Mouse (Mus musculus): Measurements from ENCODE around the gene Tspo. TPM values are rescaled to one million over a fixed set of nuclear protein-coding genes. Genes with fewer than 3 reads are reported as not detected.
A peak's percentile ranks its signal among the peaks of the same experiment; 100 is the strongest.

Gene Tspo
- polyA plus RNA-seq, 1 experiment from 2014 or later = 116 TPM

GRCm38 (mm10) chr15:83527092-83527437, 36.3 kb upstream of the Tspo start:
- 3% methylated on average over 26 of the region's 26 CpGs for WGBS
- H3K4me2 ChIP-seq (ENCODE audit: low read depth, low read length) = peak overlapping the region; percentile 93
- no peaks in the 10 kb centered on the region for H3K36me3 ChIP-seq (ENCODE audit: control insufficient read depth, insufficient read depth, low read length)
- H3K9me3 ChIP-seq (replicated peaks; ENCODE audit: control insufficient read depth, low read length) = no peaks in the 10 kb centered on the region
- peaks cover 27% of the 10 kb centered on the region for H3K27me3 ChIP-seq (ENCODE audit: control insufficient read depth, insufficient read depth, low read length)
- peaks cover 20% of the 10 kb centered on the region for H3K4me1 ChIP-seq (ENCODE audit: control insufficient read depth, insufficient read depth, low read length)
- peak overlapping the region; percentile 73 for H3K9ac ChIP-seq (ENCODE audit: low read length)
- H3K4me3 ChIP-seq (replicated peaks; ENCODE audit: low read length) = peak overlapping the region; percentile 61
- H3K27ac ChIP-seq (ENCODE audit: low read length) = no peak overlapping the region
- no peak for ATAC-seq (ENCODE audit: insufficient read depth, low FRiP score)

- 72% methylated on average over 2 of the region's 2 CpGs for WGBS
Measured at GRCm38 (mm10) chr15:83527747-83528146, 35.6 kb upstream of the Tspo start.

GRCm38 (mm10) chr15:83528892-83529291, 34.5 kb upstream of the Tspo start:
- Histone ChIP-seq H3K27ac (ENCODE audit: low read length) (no peak overlapping the region), H3K4me3 (replicated peaks; ENCODE audit: low read length) (no peak overlapping the region), H3K36me3 (ENCODE audit: control insufficient read depth, insufficient read depth, low read length) (no peaks in the 10 kb centered on the region), H3K4me2 (ENCODE audit: low read depth, low read length) (no peak overlapping the region), H3K4me1 (ENCODE audit: control insufficient read depth, insufficient read depth, low read length) (peaks cover 14% of the 10 kb centered on the region; the same call in 1 of the 2 replicates), H3K9ac (ENCODE audit: low read length) (no peak overlapping the region), H3K9me3 (replicated peaks; ENCODE audit: control insufficient read depth, low read length) (no peaks in the 10 kb centered on the region), H3K27me3 (ENCODE audit: control insufficient read depth, insufficient read depth, low read length) (peaks cover 27% of the 10 kb centered on the region)
- no peak for ATAC-seq (ENCODE audit: insufficient read depth, low FRiP score)
- 46% methylated on average over 4 of the region's 4 CpGs for whole genome bisulfite sequencing

More at GRCm38 (mm10) chr15:83527747-83528146, 35.6 kb upstream of the Tspo start:
- H3K4me1 ChIP-seq (ENCODE audit: control insufficient read depth, insufficient read depth, low read length) = peaks cover 20% of the 10 kb centered on the region
- no peaks in the 10 kb centered on the region for H3K36me3 ChIP-seq (ENCODE audit: control insufficient read depth, insufficient read depth, low read length)
- no peak overlapping the region for H3K27ac ChIP-seq (ENCODE audit: low read length)
- H3K9ac ChIP-seq (ENCODE audit: low read length) = peak overlapping the region; percentile 73; the same call in 1 of the 2 replicates
- no peaks in the 10 kb centered on the region for H3K9me3 ChIP-seq (replicated peaks; ENCODE audit: control insufficient read depth, low read length)
- H3K4me3 ChIP-seq (replicated peaks; ENCODE audit: low read length) = peak overlapping the region; percentile 61
- ATAC-seq (ENCODE audit: insufficient read depth, low FRiP score) = no peak
- H3K27me3 ChIP-seq (ENCODE audit: control insufficient read depth, insufficient read depth, low read length) = peaks cover 27% of the 10 kb centered on the region
- H3K4me2 ChIP-seq (ENCODE audit: low read depth, low read length) = peak overlapping the region; percentile 93

GRCm38 (mm10) chr15:83529765-83530164, 33.6 kb upstream of the Tspo start:
- no peaks in the 10 kb centered on the region for H3K36me3 ChIP-seq (ENCODE audit: control insufficient read depth, insufficient read depth, low read length)
- no peak for ATAC-seq (ENCODE audit: insufficient read depth, low FRiP score)
- H3K9me3 ChIP-seq (replicated peaks; ENCODE audit: control insufficient read depth, low read length) = no peaks in the 10 kb centered on the region
- no peak overlapping the region for H3K4me2 ChIP-seq (ENCODE audit: low read depth, low read length)
- H3K4me3 ChIP-seq (replicated peaks; ENCODE audit: low read length) = no peak overlapping the region
- H3K27me3 ChIP-seq (ENCODE audit: control insufficient read depth, insufficient read depth, low read length) = peaks cover 24% of the 10 kb centered on the region
- 79% methylated on average over 5 of the region's 5 CpGs for WGBS
- no peak overlapping the region for H3K9ac ChIP-seq (ENCODE audit: low read length)
- H3K4me1 ChIP-seq (ENCODE audit: control insufficient read depth, insufficient read depth, low read length) = peaks cover 14% of the 10 kb centered on the region; the same call in 1 of the 2 replicates
- H3K27ac ChIP-seq (ENCODE audit: low read length) = peak overlapping the region; percentile 76; the same call in 1 of the 2 replicates

- WGBS = 59% methylated on average over 9 of the region's 9 CpGs
- peaks cover 18% of the 10 kb centered on the region; the same call in 1 of the 2 replicates for H3K4me1 ChIP-seq (ENCODE audit: control insufficient read depth, insufficient read depth, low read length)
Measured at GRCm38 (mm10) chr15:83530233-83530632, 33.2 kb upstream of the Tspo start.

GRCm38 (mm10) chr15:83530688-83531087, 32.7 kb upstream of the Tspo start:
- 48% methylated on average over 6 of the region's 6 CpGs for WGBS

More at GRCm38 (mm10) chr15:83530233-83530632, 33.2 kb upstream of the Tspo start:
- no peaks in the 10 kb centered on the region for H3K9me3 ChIP-seq (replicated peaks; ENCODE audit: control insufficient read depth, low read length)
- no peak overlapping the region for H3K4me2 ChIP-seq (ENCODE audit: low read depth, low read length)
- H3K9ac ChIP-seq (ENCODE audit: low read length) = no peak overlapping the region
- H3K27me3 ChIP-seq (ENCODE audit: control insufficient read depth, insufficient read depth, low read length) = peaks cover 22% of the 10 kb centered on the region
- no peaks in the 10 kb centered on the region for H3K36me3 ChIP-seq (ENCODE audit: control insufficient read depth, insufficient read depth, low read length)
- no peak overlapping the region for H3K4me3 ChIP-seq (replicated peaks; ENCODE audit: low read length)
- peak; percentile 31; the same call in 1 of the 2 replicates for ATAC-seq (ENCODE audit: insufficient read depth, low FRiP score)
- peak overlapping the region; percentile 76 for H3K27ac ChIP-seq (ENCODE audit: low read length)

GRCm38 (mm10) chr15:83531961-83532469, 31.4 kb upstream of the Tspo start:
- Histone ChIP-seq H3K9me3 (replicated peaks; ENCODE audit: control insufficient read depth, low read length) (no peaks in the 10 kb centered on the region), H3K4me1 (ENCODE audit: control insufficient read depth, insufficient read depth, low read length) (peaks cover 14% of the 10 kb centered on the region; the same call in 1 of the 2 replicates), H3K4me2 (ENCODE audit: low read depth, low read length) (no peak overlapping the region), H3K27ac (ENCODE audit: low read length) (no peak overlapping the region), H3K36me3 (ENCODE audit: control insufficient read depth, insufficient read depth, low read length) (no peaks in the 10 kb centered on the region), H3K27me3 (ENCODE audit: control insufficient read depth, insufficient read depth, low read length) (peaks cover 10% of the 10 kb centered on the region), H3K4me3 (replicated peaks; ENCODE audit: low read length) (no peak overlapping the region), H3K9ac (ENCODE audit: low read length) (no peak overlapping the region)
- WGBS = 84% methylated on average over 5 of the region's 5 CpGs
- no peak for ATAC-seq (ENCODE audit: insufficient read depth, low FRiP score)

More at GRCm38 (mm10) chr15:83530688-83531087, 32.7 kb upstream of the Tspo start:
- H3K9ac ChIP-seq (ENCODE audit: low read length) = no peak overlapping the region
- H3K4me2 ChIP-seq (ENCODE audit: low read depth, low read length) = no peak overlapping the region
- peaks cover 20% of the 10 kb centered on the region for H3K27me3 ChIP-seq (ENCODE audit: control insufficient read depth, insufficient read depth, low read length)
- peaks cover 19% of the 10 kb centered on the region; the same call in 1 of the 2 replicates for H3K4me1 ChIP-seq (ENCODE audit: control insufficient read depth, insufficient read depth, low read length)
- H3K27ac ChIP-seq (ENCODE audit: low read length) = peak overlapping the region; percentile 76
- H3K4me3 ChIP-seq (replicated peaks; ENCODE audit: low read length) = no peak overlapping the region
- no peaks in the 10 kb centered on the region for H3K9me3 ChIP-seq (replicated peaks; ENCODE audit: control insufficient read depth, low read length)
- 0 out of 2 replicates have a peak, but pooled peaks have one; percentile 2 for ATAC-seq (ENCODE audit: insufficient read depth, low FRiP score)
- H3K36me3 ChIP-seq (ENCODE audit: control insufficient read depth, insufficient read depth, low read length) = no peaks in the 10 kb centered on the region

- Histone ChIP-seq H3K27ac (ENCODE audit: low read length) (no peak overlapping the region), H3K36me3 (ENCODE audit: control insufficient read depth, insufficient read depth, low read length) (no peaks in the 10 kb centered on the region), H3K27me3 (ENCODE audit: control insufficient read depth, insufficient read depth, low read length) (peaks cover 4% of the 10 kb centered on the region), H3K4me3 (replicated peaks; ENCODE audit: low read length) (no peak overlapping the region), H3K9me3 (replicated peaks; ENCODE audit: control insufficient read depth, low read length) (no peaks in the 10 kb centered on the region), H3K4me1 (ENCODE audit: control insufficient read depth, insufficient read depth, low read length) (peaks cover 11% of the 10 kb centered on the region; the same call in 1 of the 2 replicates), H3K9ac (ENCODE audit: low read length) (no peak overlapping the region), H3K4me2 (ENCODE audit: low read depth, low read length) (no peak overlapping the region)
- 70% methylated on average over 7 of the region's 7 CpGs for WGBS
- no peak for ATAC-seq (ENCODE audit: insufficient read depth, low FRiP score)
Measured at GRCm38 (mm10) chr15:83532606-83533005, 30.8 kb upstream of the Tspo start.

- H3K4me3 ChIP-seq (replicated peaks; ENCODE audit: low read length) = no peak overlapping the region
- H3K27ac ChIP-seq (ENCODE audit: low read length) = no peak overlapping the region
- no peak overlapping the region for H3K9ac ChIP-seq (ENCODE audit: low read length)
- H3K9me3 ChIP-seq (replicated peaks; ENCODE audit: control insufficient read depth, low read length) = no peaks in the 10 kb centered on the region
- WGBS = 49% methylated on average over 17 of the region's 17 CpGs
- H3K4me1 ChIP-seq (ENCODE audit: control insufficient read depth, insufficient read depth, low read length) = peaks cover 14% of the 10 kb centered on the region; the same call in 1 of the 2 replicates
- no peak; the same call in 1 of the 2 replicates for ATAC-seq (ENCODE audit: insufficient read depth, low FRiP score)
- H3K36me3 ChIP-seq (ENCODE audit: control insufficient read depth, insufficient read depth, low read length) = no peaks in the 10 kb centered on the region
- no peaks in the 10 kb centered on the region for H3K27me3 ChIP-seq (ENCODE audit: control insufficient read depth, insufficient read depth, low read length)
- H3K4me2 ChIP-seq (ENCODE audit: low read depth, low read length) = no peak overlapping the region
Measured at GRCm38 (mm10) chr15:83534960-83535889, 28.2 kb upstream of the Tspo start.

All from stomach, embryonic 16.5 days (tissue).